ENCODE assay signal across 14 mouse cellular contexts in the genomic region with DNA sequence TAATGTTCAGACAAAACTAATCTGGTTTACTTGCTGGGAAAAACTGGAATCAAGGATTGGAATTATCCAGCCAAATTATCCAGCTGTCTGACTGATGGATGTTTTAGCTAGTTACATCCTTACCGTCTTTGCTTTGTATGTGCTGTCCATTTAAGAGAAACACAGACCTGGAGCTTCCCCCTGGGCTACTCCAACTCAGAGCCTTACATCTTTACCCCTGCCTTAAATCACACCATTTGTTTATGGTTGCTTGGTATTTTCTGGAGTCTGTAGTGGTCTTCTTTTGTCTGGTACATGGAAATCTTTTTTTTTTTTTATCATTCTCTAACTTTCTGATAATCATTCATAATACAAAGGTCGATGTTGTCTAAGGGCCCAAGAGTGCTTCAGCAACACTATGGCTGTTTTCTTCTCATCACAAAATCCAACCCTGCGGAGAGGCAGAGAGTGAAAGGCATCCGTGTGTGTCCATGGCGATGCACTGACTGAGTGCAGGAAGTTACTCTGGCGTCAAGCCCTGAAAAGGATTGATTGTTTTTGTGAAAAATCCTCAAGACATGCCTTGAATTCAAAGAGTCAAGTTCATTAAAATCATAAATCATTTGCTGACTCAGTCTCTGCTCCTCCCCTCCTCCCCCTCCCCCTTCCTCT. TPM values are rescaled to one million over a fixed set of nuclear protein-coding genes. Genes with fewer than 3 reads are reported as not detected.
DNase-seq lines count a peak whose midpoint lies in the region; ATAC-seq and TF ChIP-seq lines count a peak whose summit lies in the region.
"Had no signal": no experiment of that assay in that cellular context is flagged by ENCODE, and none has a peak within 500 bp of the region (broad histone marks: within the 10 kb centered on the region; RNA-seq: fewer than 3 reads in every experiment).

No protein-coding gene starts in this region.

- H3K27me3 ChIP-seq in forebrain, embryonic 10.5 days (ENCODE audit: poor library complexity, severe bottlenecking): no peaks in the 10 kb centered on the region
- H3K27me3 ChIP-seq in forebrain, embryonic 12.5 days: no peaks in the 10 kb centered on the region
- H3K27me3 ChIP-seq in embryonic facial prominence, embryonic 14.5 days (replicated peaks; ENCODE audit: control insufficient read depth, insufficient read depth, low read length): no peaks in the 10 kb centered on the region
- no peaks in the 10 kb centered on the region for H3K27me3 ChIP-seq in midbrain, embryonic 13.5 days
- H3K27me3 ChIP-seq in thymus, adult 2 months (ENCODE audit: control insufficient read depth, insufficient read depth, low read length): no peaks in the 10 kb centered on the region
- H3K27me3 ChIP-seq: embryonic facial prominence, embryonic 15.5 days had no signal

- H3K4me2 ChIP-seq in forebrain, embryonic 12.5 days: no peak overlapping the region
- no peak overlapping the region for H3K4me2 ChIP-seq in embryonic facial prominence, embryonic 14.5 days (ENCODE audit: low read depth, low read length)
- H3K4me2 ChIP-seq in midbrain, embryonic 13.5 days (replicated peaks): 0 out of 2 replicates have a peak overlapping the region, but pooled peaks have one; percentile 5
- H3K4me2 ChIP-seq: embryonic facial prominence, embryonic 15.5 days had no signal

- TF ChIP-seq POLR2A in thymus, adult 2 months (IDR thresholded peaks at IDR 0.05; ENCODE audit: control insufficient read depth, extremely low read depth, insufficient read depth, low read length, poor library complexity): no peak

- no peak for DNase-seq in forebrain, embryonic 10.5 days (ENCODE audit: extremely low spot score, low spot score)
- peak; percentile 27 for DNase-seq in adrenal gland, postnatal 14 days
- DNase-seq in embryonic facial prominence, embryonic 14.5 days (ENCODE audit: low spot score): peak; percentile 12
- DNase-seq in ovary, postnatal 36 days (ENCODE audit: low spot score): no peak
- no peak for DNase-seq in thymus, adult 2 months
- DNase-seq: gastrocnemius, postnatal 36 days; liver, postnatal 0 days; right cerebral cortex, postnatal 25 days had no signal

- H3K9me3 ChIP-seq in forebrain, embryonic 10.5 days: no peaks in the 10 kb centered on the region
- H3K9me3 ChIP-seq in forebrain, embryonic 12.5 days: peaks cover under 1% of the 10 kb centered on the region; the same call in 1 of the 2 replicates
- H3K9me3 ChIP-seq in embryonic facial prominence, embryonic 14.5 days (ENCODE audit: control insufficient read depth, low read length): no peaks in the 10 kb centered on the region
- H3K9me3 ChIP-seq in midbrain, embryonic 13.5 days: no peaks in the 10 kb centered on the region
- H3K9me3 ChIP-seq: embryonic facial prominence, embryonic 15.5 days had no signal

- TF ChIP-seq CTCF in thymus, adult 2 months (IDR thresholded peaks at IDR 0.05; ENCODE audit: borderline replicate concordance, control insufficient read depth, extremely low read depth, insufficient read depth, low read length, poor library complexity): no peak

- H3K4me1 ChIP-seq in forebrain, embryonic 10.5 days: peaks cover 18% of the 10 kb centered on the region
- H3K4me1 ChIP-seq in forebrain, embryonic 12.5 days: peaks cover 13% of the 10 kb centered on the region
- no peaks in the 10 kb centered on the region for H3K4me1 ChIP-seq in embryonic facial prominence, embryonic 14.5 days (ENCODE audit: control insufficient read depth, insufficient read depth, low read length)
- peaks cover 13% of the 10 kb centered on the region for H3K4me1 ChIP-seq in midbrain, embryonic 13.5 days (replicated peaks)
- H3K4me1 ChIP-seq in thymus, adult 2 months (replicated peaks; ENCODE audit: control insufficient read depth, insufficient read depth, low read length): no peaks in the 10 kb centered on the region
- H3K4me1 ChIP-seq: embryonic facial prominence, embryonic 15.5 days had no signal

- no peak overlapping the region for H3K4me3 ChIP-seq in forebrain, embryonic 10.5 days
- no peak overlapping the region for H3K4me3 ChIP-seq in forebrain, embryonic 12.5 days (replicated peaks)
- H3K4me3 ChIP-seq in embryonic facial prominence, embryonic 14.5 days (ENCODE audit: low read depth, low read length): no peak overlapping the region
- no peak overlapping the region for H3K4me3 ChIP-seq in midbrain, embryonic 13.5 days (replicated peaks)
- H3K4me3 ChIP-seq in thymus, adult 2 months (ENCODE audit: control insufficient read depth, insufficient read depth, low read length): no peak overlapping the region
- H3K4me3 ChIP-seq: embryonic facial prominence, embryonic 15.5 days had no signal

- ATAC-seq in forebrain, embryonic 12.5 days (ENCODE audit: low FRiP score): no peak; the same call in 1 of the 2 replicates
- no peak for ATAC-seq in embryonic facial prominence, embryonic 14.5 days (ENCODE audit: low read depth)
- 0 out of 2 replicates have a peak, but pooled peaks have one; percentile 37 for ATAC-seq in midbrain, embryonic 13.5 days
- ATAC-seq: activated CD4-positive, CD25-positive, alpha-beta regulatory T cell, adult 4 months; liver, postnatal 0 days had no signal

- H3K27ac ChIP-seq in forebrain, embryonic 10.5 days: 0 out of 2 replicates have a peak overlapping the region, but pooled peaks have one; percentile 44
- H3K27ac ChIP-seq in forebrain, embryonic 12.5 days: no peak overlapping the region
- H3K27ac ChIP-seq in embryonic facial prominence, embryonic 14.5 days (replicated peaks; ENCODE audit: low read depth, low read length): no peak overlapping the region
- no peak overlapping the region for H3K27ac ChIP-seq in midbrain, embryonic 13.5 days
- H3K27ac ChIP-seq in thymus, adult 2 months (ENCODE audit: control insufficient read depth, insufficient read depth, low read length): no peak overlapping the region
- H3K27ac ChIP-seq: embryonic facial prominence, embryonic 15.5 days had no signal

- H3K36me3 ChIP-seq in forebrain, embryonic 10.5 days (replicated peaks): peaks cover 2% of the 10 kb centered on the region; the same call in 1 of the 2 replicates
- H3K36me3 ChIP-seq in forebrain, embryonic 12.5 days (replicated peaks): no peaks in the 10 kb centered on the region
- H3K36me3 ChIP-seq in embryonic facial prominence, embryonic 14.5 days (ENCODE audit: control insufficient read depth, insufficient read depth, low read length): no peaks in the 10 kb centered on the region
- H3K36me3 ChIP-seq in midbrain, embryonic 13.5 days: no peaks in the 10 kb centered on the region
- H3K36me3 ChIP-seq in thymus, adult 2 months (ENCODE audit: control insufficient read depth, insufficient read depth, low read length): no peaks in the 10 kb centered on the region
- H3K36me3 ChIP-seq: embryonic facial prominence, embryonic 15.5 days had no signal

- no peak overlapping the region for H3K9ac ChIP-seq in forebrain, embryonic 12.5 days
- no peak overlapping the region for H3K9ac ChIP-seq in embryonic facial prominence, embryonic 14.5 days (ENCODE audit: low read depth, low read length)
- no peak overlapping the region for H3K9ac ChIP-seq in midbrain, embryonic 13.5 days (replicated peaks)
- H3K9ac ChIP-seq: embryonic facial prominence, embryonic 15.5 days; liver, postnatal 0 days had no signal

- 56% methylated on average over 6 of the region's 6 CpGs for WGBS in forebrain, embryonic 10.5 days
- WGBS in forebrain, embryonic 12.5 days: 25% methylated on average over 6 of the region's 6 CpGs
- 45% methylated on average over 6 of the region's 6 CpGs for WGBS in embryonic facial prominence, embryonic 14.5 days
- 18% methylated on average over 6 of the region's 6 CpGs for WGBS in midbrain, embryonic 13.5 days
- 74% methylated on average over 6 of the region's 6 CpGs for WGBS in thymus, adult 2 months

RNA-seq across cellular contexts. Expression of gene Ptprz1, which starts 34.1 kb away (rescaled TPM):
- polyA plus RNA-seq in forebrain, embryonic 10.5 days (2016; fragmentation: Nextera tagmentation; extraction: Ambion mirVana): 52.2 and 53.1 TPM in 2 replicates
- polyA plus RNA-seq in forebrain, embryonic 12.5 days (2016; fragmentation: Nextera tagmentation; extraction: Ambion mirVana): 102 and 115 TPM in 2 replicates
- 8.8 and 9.1 TPM in 2 replicates for total RNA-seq in adrenal gland, postnatal 14 days (2021)
- 13.2 and 13.5 TPM in 2 replicates for polyA plus RNA-seq in embryonic facial prominence, embryonic 14.5 days (2014; fragmentation: Nextera tagmentation; extraction: Ambion mirVana)
- polyA plus RNA-seq in midbrain, embryonic 13.5 days (2015; fragmentation: Nextera tagmentation; extraction: Ambion mirVana): 50.1 and 62.2 TPM in 2 replicates
- 1.8 and 2.8 TPM in 2 replicates for polyA plus RNA-seq in thymus, adult 2 months (2012; rRNA removed)
- total RNA-seq: hematopoietic stem cell, adult 5-6 weeks; monocyte, adult 5-6 weeks had no signal

Comparison
In these comparisons a context has a peak if more than half of its experiments do, and no peak if none do; other contexts are left out.
1. DNase-seq: peak in adrenal gland, postnatal 14 days (single experiment) and embryonic facial prominence, embryonic 14.5 days (single experiment); none in forebrain, embryonic 10.5 days (single experiment), ovary, postnatal 36 days (single experiment) and thymus, adult 2 months (single experiment).